Mouse (Mus musculus): ENCODE data around the gene Lgi1.

Gene Lgi1

DNA sequence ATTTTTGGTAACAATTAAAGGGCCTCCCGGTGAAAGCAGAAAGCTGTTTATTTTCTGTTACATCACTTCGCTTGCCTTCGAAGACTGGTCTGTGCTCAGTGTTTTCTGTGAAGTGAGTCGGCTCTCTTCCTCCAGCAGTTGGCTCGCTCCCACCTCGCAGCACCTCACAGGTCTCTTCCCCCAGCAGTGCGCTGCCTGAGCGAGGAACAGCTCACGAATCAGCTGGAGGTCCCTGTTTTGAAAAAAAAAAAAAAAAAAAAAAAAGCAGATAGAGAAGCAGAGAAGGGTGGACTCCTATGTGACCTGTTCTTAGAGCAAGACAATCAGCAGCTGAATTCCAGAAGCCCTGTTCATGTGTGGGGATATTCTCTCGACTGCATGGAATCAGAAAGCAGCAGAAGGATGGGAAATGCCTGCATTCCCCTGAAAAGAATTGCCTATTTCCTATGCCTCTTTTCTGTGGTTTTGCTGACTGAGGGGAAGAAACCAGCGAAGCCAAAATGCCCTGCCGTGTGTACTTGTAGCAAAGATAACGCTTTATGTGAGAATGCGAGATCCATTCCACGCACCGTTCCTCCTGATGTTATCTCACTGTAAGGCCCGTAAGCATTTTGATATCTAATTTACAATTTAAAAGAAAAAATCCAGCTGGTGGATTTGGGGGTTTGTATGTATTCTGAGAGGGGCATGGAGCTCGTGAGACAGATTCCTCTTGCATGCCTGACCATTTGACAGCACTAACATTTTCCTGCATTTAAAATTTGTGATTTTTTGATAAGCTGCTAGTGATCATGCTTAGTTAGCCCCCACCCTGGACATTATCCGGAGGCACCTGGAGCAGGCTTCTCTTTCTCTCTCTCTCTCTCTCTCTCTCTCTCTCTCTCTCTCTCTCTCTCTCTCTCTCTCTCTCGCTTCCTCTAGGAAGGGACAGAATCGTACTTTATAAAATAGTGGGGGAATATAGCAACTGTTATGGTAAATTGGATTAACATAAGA, at the start of gene Lgi1:
TSS of gene Lgi1 (plus strand) at position 32 of the 996 bp plus-strand sequence.
- DNase-seq (ENCODE audit: low spot score), result no peak

DNA sequence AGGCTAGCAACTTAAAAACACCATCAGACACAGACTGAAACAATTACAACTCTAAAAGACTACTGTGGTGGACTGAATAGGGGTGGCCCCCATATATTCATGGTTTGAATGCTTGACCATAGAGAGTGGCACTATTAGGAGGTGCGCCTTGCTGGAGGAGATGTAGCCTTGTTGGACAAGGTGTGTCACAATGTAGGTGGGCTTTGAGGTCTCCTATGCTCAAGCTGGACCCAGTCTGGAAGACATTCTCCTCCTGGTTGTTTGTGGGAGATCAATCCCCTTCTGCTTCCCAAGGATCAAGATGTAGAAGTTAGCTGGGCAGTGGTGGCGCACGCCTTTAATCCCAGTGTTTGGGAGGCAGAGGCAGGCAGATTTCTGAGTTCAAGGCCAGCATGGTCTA, 46.6 kb upstream of the Lgi1 start:
- no peak for DNase-seq (ENCODE audit: low spot score)

DNA sequence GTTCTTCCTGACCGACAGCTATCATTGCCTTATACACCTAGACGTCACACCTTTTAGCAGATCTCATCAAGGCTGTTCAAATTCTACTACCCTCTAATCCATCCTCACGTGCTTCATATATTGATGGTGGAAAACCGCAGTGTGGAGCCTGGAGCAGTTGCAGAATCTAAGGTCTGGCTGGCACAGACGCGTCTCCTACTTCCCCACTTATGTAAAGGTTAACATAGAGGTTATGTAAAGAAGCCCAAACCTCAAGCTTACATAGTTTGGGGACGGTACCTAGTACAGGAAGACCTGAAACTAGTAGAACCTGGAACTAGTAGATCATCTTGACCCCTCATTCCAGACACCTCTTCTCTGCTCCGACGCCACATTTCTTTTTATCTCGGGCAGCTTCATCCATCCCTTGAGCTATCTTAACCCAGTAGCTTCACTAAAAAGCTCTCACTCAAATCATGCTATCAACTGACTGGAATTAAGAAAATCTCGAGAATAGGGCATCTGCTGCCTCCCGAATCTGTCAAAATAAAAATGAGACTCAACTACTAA, 40.9 kb upstream of the Lgi1 start:
- DNase-seq (ENCODE audit: low spot score), result no peak

DNA sequence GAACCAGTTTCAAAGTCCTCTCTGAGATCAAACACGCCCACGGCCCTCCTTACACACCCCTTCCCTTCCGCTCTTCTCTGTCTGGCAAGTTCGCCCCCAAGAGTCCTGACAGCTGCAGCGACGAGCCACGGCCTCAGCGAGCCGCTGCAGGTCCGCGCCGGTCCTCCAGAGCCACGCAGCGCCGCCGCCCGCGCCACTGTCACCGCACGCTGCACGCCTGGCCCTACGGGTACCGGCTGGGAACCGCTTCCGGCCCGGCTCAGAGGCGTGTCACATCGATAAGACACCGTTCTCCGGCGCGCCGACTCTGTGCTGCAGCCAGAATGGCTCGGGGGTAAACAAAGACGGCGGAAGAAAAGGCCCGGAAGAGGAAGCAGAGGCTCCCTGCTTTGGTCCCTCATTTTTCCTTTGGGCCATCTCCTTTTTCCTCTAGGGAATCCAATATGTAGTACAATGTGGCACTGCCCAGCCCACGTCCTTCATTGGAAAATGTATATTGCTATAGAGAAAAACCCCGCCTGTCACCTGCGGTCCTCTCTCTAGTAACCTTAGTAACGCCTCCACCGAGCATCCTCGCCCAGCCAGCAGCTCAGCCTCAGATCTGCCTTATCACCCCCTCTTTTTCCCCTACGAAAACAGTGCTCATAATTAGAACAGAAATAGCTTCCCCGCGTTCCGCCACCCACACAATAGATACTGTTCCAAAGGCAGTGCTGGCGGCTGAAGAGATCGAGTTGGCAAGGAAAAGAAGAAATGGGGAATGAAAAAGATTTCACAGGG, 40.2 kb upstream of the Lgi1 start, which contains the start of gene Fra10ac1:
TSS of gene Fra10ac1 (minus strand) at position 252 of the 780 bp plus-strand sequence.
- DNase-seq (ENCODE audit: low spot score), result peak; percentile 68

DNA sequence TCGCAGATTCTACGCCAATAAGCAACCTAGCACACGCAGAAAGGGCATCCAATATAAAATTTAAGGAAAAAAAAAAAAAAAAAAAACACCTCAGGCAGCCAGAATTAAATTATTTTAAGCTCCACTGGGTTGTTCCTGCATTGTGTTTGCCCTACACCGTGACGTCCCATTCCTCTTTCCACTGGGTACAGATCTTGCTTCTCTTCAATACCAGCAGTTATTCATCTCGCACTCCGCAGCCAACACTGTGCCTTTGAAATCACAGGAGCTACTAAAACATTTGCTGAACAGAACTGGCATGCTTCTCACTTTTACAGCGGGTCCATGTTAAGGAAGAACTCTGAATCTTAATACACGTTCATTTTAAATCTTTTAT, 39.7 kb upstream of the Lgi1 start:
- no peak for DNase-seq (ENCODE audit: low spot score)

DNA sequence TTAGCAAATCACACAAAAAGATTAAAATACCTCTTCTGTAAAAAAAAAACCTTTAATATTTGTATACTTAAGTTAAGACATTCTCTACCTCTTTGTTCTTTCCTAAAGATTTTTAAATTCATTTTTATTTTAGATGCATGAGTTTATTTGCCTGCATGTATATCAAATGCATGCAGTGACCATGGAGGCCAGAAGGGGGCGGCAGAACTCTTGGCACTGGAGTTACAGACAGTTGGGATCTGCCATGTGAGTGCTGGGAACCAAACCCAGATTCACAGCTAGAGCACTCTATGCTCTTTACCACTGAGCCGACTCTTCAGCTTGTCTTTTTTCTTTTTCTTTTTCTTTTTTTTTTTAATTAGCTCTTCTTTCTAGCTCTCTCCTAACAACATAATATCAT, 35.6 kb upstream of the Lgi1 start:
- no peak for DNase-seq (ENCODE audit: low spot score)

DNA sequence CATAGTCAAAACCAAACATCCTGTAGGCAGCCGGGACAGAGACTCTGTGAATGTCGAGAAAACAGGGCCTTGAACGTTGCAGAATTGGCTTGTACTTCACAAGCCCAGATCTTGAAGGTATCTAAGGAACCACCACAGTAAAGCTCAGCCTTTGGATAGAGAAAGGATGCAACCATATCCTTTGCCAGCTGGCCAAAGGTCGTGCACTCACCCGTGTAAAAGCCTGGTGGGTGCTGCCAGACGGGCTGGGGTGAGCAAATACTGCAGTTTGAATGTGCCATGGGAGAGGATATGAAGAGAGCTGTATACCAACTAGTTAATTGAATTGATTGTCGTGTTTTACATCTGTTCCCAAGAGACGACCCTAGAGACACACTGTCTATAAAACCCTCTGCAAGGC, 32.2 kb upstream of the Lgi1 start:
- DNase-seq (ENCODE audit: low spot score), result no peak

DNA sequence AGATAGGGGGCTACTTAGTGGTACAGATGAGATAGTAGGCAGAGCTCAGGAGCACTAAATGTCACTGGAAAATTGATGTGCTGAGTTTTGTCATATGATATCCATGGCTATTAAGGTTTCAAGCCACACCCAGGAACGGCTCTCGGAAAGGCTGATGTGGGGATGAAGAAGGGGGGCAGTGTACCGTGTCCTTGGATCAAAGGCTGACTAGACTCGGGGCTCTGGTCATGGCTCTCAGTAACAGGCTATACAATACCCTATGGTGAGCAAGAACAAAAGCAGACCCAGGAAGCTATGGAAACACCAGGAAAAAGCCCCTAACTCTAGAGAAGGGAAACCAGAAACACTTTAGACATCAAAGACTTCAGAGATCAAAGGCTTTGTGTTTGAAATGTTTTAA, 31.8 kb upstream of the Lgi1 start:
- DNase-seq (ENCODE audit: low spot score), result no peak

DNA sequence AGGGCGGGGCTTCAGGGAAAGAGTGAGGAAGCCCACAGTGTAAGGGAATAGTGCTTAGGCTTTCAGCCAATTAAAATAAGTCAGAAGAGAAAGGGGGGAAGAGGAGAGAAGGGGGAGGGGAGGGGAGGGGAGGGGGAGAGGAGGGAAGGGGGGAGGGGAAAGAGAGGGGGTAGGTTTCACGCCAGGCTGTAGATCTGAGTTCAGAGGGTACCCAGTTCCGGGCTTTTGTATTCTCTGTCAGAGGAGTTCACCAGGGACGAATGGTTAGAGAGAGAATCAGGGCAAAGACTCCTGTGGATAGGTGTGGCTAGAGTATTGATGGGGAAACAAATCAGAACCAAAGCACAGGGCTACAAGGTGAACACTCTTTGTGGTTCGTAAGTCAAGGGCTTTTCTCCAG, 27.8 kb upstream of the Lgi1 start:
- DNase-seq (ENCODE audit: low spot score), result no peak

DNA sequence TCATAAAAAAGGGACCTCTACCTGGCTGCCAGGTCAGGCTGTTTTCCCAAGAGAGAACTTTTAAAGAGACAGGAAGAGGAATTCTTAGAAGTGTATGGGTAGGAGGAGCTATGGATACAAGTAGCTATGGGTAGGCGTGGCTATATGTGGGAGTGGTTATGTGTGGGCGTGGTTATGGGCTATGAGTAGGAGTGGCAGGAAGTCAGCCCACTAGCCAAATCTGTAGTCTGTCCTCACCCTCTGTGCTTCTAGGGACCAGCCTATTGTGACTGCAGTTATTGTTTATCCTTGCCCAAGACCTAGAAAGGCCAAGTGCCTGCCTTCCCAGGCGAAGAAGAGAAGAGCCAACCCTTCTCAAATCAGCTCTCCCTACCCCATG, 26.5 kb upstream of the Lgi1 start:
- no peak for DNase-seq (ENCODE audit: low spot score)

DNA sequence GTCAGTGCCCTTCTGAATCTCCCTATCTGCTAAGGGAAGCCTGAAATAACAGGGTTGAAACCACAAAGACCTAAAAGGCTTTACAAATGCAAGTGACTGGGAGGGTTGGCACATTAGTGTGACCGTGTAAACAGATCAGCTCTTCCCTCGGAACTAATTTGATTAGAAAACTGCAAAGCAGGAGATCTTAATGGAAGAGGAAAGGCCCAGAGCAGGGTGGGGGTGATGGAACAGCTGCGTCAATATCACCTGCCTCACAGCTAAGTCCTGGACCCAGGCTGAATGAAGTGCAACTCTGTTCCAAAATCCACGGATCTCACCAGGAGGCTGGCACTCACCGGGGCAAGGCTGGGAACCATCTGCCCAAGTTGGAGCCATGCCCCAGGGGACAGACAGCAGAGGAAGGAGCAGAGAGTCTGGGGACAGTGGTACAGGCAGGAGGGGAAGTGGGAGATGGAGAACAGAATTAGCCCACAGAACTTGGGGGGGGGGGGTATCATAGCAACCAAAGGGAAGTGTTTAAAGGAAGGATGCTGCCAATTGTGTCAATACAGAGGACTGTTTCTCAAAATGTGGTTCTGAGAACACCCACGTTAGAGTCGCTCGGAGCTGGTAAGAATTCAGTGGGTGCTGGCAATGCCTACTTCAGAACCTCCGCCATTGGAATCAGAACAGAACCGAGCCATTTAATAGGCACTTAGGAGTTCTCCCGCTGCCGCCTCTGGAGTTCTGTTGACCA, 26.0 kb upstream of the Lgi1 start:
- DNase-seq (ENCODE audit: low spot score), result no peak

DNA sequence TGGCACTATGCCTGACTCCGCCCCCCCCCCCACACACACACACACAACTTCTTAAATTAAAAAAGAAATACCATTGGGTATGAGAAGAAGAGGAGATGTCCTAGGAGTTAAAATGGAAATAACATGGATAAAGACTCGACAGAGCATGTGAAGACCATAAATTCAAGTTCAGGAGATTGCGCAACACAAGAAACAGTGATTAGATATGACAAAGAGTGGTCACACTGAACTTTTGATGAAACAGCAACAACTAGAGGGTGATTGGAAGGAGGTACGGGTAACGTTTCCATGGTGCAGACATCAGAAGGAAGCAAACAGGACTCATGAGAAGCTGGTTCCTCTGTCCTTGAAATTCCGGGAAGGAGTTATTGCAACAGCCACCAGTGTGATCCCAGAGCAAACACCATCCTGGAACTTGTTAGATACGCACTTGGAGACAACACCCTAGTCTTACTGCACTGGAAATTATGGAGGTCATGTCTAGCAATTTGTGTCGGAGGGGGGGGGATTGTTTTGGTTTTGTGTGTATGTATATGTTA, 22.0 kb upstream of the Lgi1 start:
- DNase-seq (ENCODE audit: low spot score), result no peak

DNA sequence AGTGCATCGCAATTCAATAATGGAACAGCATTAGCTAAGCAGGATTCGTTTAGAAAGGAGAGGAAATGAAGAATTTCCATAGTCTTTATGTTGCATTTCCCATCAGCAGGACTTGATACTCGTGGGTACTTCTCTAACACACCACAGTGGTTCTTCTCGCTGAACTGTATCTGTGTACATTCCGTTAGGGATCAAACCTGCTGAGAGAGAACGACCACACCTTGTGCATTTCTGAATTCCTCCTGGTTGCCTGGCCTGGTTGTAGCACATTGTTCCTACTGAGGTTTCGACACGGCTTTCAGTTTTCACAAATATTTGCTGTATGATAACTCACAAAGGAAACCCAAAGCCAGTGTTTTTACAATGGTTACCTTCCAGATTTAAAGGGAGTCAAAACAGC, 19.6 kb upstream of the Lgi1 start:
- no peak for DNase-seq (ENCODE audit: low spot score)

DNA sequence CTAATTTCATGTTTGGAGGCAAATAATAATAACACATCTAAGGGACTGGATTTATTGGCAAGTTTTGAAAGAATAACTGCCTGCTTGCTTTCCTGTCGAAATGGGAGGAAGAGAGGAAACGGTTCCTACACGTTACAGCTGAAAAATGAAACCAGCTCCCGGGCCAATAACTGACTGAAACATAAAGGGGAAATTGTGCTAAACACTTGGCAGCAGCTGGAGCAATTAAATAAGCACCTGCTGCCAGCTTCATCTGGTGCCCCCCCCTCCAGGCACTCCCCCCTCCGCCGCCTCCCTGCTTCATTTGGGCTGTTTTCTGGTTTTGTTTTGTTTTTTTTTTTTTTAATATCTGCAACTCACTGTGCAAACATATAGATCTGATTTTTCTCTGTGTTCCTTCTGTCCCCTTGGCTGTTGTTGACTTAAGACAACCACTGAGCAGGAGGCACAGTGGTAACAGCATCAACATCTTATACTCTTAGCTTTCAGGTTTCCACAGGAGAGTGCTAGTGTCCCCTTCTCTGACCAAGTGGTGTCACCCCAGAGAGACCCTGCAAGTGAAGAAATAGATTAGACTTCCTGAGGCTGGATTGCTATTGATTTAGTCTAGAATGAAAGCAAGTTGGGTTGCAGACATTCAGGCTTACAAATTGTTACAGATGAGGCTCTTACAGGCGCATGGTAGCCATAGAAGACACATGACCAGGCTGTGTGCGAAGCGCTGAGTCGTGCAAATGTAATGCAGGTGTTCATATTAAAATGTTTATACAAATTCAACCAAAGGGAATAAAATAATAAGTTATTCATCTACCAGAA, 18.8 kb upstream of the Lgi1 start:
- no peak for DNase-seq (ENCODE audit: low spot score)

DNA sequence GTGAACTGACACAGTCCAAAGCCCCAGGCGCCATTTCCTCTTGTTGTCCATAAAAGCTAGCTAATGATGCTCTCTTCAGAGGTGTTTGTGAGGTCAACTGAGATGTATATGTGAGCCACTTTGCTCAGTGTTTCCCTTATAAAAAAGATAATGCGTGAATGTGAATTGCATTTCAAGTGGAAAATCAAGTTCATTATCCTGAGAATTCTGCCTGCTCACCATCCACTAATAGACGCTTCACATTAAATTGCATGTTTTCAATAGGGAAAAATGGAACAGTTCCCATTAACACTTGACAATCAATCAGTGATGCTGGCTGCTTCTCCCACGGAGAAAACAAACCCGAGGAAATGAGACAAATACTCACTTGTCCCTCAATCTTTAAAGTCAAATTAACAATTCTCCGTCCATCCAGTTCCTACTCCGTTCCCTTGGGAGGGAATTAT, 18.1 kb upstream of the Lgi1 start:
- no peak for DNase-seq (ENCODE audit: low spot score)

DNA sequence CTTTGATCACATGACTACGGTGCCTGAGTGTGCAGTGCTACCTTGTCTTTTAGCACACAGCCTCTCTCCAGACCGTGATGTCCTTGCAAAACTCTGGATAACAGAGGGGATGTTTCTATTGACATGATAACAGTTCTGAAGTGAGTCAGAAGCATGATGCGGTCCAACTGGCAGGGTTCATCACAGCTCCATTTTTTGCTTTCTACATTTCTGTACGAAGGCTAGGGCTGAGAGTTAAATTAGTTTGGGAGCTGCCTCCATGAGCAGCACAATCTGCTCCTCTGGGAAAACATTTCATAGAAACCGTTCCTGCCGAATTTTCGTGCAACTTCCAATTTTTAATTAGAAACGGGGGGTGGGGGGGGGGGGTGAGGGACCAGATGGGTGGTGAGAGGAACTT, 14.7 kb upstream of the Lgi1 start:
- no peak for DNase-seq (ENCODE audit: low spot score)

DNA sequence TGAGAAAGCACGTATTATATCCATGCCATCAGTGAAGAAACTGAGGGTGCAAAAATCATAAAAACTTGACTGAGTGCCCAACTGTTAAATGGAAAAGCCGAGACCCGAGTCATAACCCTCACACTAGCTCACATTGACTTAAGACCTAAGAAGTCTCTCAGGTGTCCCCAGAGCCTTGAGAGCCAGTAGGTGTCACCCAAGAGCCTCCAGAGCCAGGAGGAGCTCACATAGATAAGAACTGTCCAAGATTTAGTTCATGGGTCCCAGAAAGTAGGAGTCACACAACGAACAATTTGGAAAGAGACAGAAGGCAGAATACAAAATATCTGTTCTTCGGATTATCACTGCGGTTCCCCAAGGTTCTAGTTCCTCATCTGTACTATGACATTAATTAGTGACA, 10.5 kb upstream of the Lgi1 start:
- DNase-seq (ENCODE audit: low spot score), result peak; percentile 20

DNA sequence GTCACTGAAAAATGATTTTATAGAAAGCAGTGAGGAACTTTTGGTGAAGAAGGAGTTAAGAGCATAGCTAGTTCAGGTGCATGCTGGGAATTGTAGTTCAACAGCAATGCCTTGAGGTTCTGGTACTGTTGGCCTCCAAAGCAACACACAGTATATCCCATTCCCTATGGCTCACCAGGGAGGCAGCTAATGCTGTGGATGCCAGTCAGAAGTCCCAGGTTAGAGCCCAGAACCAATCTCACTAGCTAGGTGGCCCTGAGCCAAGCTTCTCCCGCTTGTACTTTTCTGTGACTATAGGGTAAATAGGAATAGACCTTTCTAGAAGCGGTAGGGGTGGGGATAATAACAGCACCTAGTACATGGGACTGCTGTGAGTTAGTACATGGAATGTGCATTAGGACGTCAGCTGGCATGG, 5.7 kb upstream of the Lgi1 start:
- DNase-seq (ENCODE audit: low spot score), result no peak

DNA sequence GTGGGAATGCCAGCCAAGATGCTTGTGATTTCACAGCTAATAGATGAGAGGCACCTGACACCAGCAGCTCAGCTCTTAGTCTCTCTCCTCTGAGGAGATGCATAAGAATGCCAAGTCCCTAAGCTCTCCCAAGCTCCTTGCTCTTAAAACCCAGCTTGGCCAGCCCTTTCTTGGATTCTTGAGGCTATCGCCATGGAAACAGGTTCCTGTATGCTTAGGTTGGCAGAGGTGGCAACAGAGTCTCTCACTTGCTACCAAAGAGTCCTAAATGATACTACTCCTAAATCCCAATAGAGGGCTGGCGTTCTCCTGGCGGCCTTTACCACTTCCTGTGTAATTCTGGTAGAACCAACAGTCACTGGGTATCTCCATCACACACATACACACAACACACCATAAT, 4.9 kb upstream of the Lgi1 start:
- DNase-seq (ENCODE audit: low spot score), result no peak

DNA sequence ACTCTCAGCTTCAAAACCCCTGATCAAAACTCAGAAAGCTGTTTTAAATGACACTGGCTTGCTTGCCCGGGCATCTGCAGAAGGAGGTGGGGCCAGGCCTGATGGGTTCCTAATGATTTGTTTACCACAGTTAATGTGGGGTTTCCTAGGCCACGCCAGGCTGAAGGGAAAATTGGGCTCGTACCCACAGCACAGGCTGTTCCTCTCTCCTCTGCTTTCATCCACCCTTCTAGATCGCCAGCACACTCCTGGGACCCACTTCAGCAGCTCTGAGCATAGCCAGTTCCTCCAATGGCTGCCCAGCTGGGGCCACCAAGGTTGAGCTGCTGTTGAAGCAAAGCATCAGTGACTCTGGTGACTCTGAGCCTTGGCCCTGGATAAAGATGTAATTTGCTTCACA, 4.0 kb upstream of the Lgi1 start:
- no peak for DNase-seq (ENCODE audit: low spot score)

DNA sequence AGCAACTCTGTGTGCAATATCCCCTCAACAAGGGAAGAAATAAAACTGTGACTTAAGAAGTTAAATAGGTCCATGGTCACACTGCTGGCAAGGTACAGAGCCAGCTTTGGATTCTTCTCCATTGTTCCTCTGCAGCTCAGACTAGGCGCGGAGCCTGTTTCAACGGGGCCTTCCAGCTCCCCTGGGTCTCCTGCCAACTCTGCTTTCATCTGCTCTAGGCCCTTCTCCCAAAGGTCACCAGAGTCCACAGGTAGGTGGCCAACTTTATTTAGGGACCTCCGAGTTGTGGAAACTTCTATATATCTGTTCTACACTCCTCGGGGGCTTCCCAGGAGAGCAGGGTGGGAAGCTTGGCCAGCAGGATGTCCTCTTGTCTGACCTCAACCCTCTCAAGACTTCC, 3.0 kb upstream of the Lgi1 start:
- DNase-seq (ENCODE audit: low spot score), result no peak

All from urinary bladder, postnatal 10 days (tissue).